ENCODE assay signal across 24 mouse cellular contexts in genomic region chr11:88271870-88272269, GRCm38 (mm10). TPM values are rescaled to one million over a fixed set of nuclear protein-coding genes. Genes with fewer than 3 reads are reported as not detected.
DNase-seq lines count a peak whose midpoint lies in the region; ATAC-seq lines count a peak whose summit lies in the region.
"Had no signal": no experiment of that assay in that cellular context is flagged by ENCODE, and none has a peak within 500 bp of the region (broad histone marks: within the 10 kb centered on the region; RNA-seq: fewer than 3 reads in every experiment).

No protein-coding gene starts in this region.

- H3K9me3 ChIP-seq in hindbrain, embryonic 10.5 days: 0 out of 2 replicates have a peak, but pooled peaks cover 3% of the 10 kb centered on the region
- no peaks in the 10 kb centered on the region for H3K9me3 ChIP-seq in hindbrain, embryonic 13.5 days
- H3K9me3 ChIP-seq: embryonic facial prominence, embryonic 10.5 days; forebrain, embryonic 15.5 days; neural tube, embryonic 15.5 days had no signal

- DNase-seq in hindbrain, embryonic 10.5 days (ENCODE audit: low spot score): no peak
- DNase-seq in 416B (ENCODE audit: low read depth) (peak; percentile 65), NIH3T3 (ENCODE audit: low read depth) (peak; percentile 12)
- DNase-seq in lung, postnatal 36 days: peak; percentile 38
- DNase-seq in urinary bladder, postnatal 25 days (ENCODE audit: low spot score): no peak
- no peak for DNase-seq in gastrocnemius, postnatal 25 days
- DNase-seq in cerebellum, adult 8-10 months: no peak
- DNase-seq: cerebellum, postnatal 36 days; heart, adult 11 months; left cerebral cortex, postnatal 4 days; midbrain, embryonic 14.5 days; right cerebral cortex, postnatal 4 days; thymus, adult 18-20 months had no signal

- ATAC-seq in hindbrain, embryonic 13.5 days (ENCODE audit: low FRiP score): no peak
- ATAC-seq: forebrain, embryonic 15.5 days; intestine, embryonic 16.5 days had no signal

- peak overlapping the region; percentile 85 for H3K27ac ChIP-seq in hindbrain, embryonic 10.5 days
- H3K27ac ChIP-seq in hindbrain, embryonic 13.5 days: no peak overlapping the region
- H3K27ac ChIP-seq: forebrain, embryonic 15.5 days; neural tube, embryonic 15.5 days had no signal

- H3K9ac ChIP-seq in hindbrain, embryonic 13.5 days: no peak overlapping the region
- H3K9ac ChIP-seq: forebrain, embryonic 15.5 days; neural tube, embryonic 15.5 days had no signal

- no peaks in the 10 kb centered on the region; the same call in 1 of the 2 replicates for H3K27me3 ChIP-seq in hindbrain, embryonic 10.5 days (ENCODE audit: insufficient read depth, poor library complexity, severe bottlenecking)
- H3K27me3 ChIP-seq in hindbrain, embryonic 13.5 days: no peaks in the 10 kb centered on the region
- H3K27me3 ChIP-seq: forebrain, embryonic 15.5 days; neural tube, embryonic 15.5 days had no signal

- H3K4me2 ChIP-seq in hindbrain, embryonic 13.5 days: no peak overlapping the region
- H3K4me2 ChIP-seq: forebrain, embryonic 15.5 days; liver, embryonic 11.5 days; neural tube, embryonic 15.5 days had no signal

- 67% methylated on average over 3 of the region's 3 CpGs for WGBS in hindbrain, embryonic 10.5 days
- WGBS in hindbrain, embryonic 13.5 days: 69% methylated on average over 3 of the region's 3 CpGs

- H3K36me3 ChIP-seq in hindbrain, embryonic 10.5 days: no peaks in the 10 kb centered on the region
- no peaks in the 10 kb centered on the region for H3K36me3 ChIP-seq in hindbrain, embryonic 13.5 days
- H3K36me3 ChIP-seq: embryonic facial prominence, embryonic 10.5 days; forebrain, embryonic 15.5 days; neural tube, embryonic 15.5 days had no signal

- H3K4me3 ChIP-seq in hindbrain, embryonic 10.5 days: no peak overlapping the region
- H3K4me3 ChIP-seq in hindbrain, embryonic 13.5 days: no peak overlapping the region
- H3K4me3 ChIP-seq: embryonic facial prominence, embryonic 10.5 days; erythroblast, embryonic 14.5 days; forebrain, embryonic 15.5 days; myocyte; neural tube, embryonic 15.5 days had no signal

- peaks cover 66% of the 10 kb centered on the region for H3K4me1 ChIP-seq in hindbrain, embryonic 10.5 days (replicated peaks)
- peaks cover 63% of the 10 kb centered on the region for H3K4me1 ChIP-seq in hindbrain, embryonic 13.5 days (replicated peaks)

RNA-seq across cellular contexts. Expression of gene Ccdc182, which starts 22.0 kb away (rescaled TPM):
- 7.9 and 11.8 TPM in 2 replicates for polyA plus RNA-seq in hindbrain, embryonic 10.5 days (2016; fragmentation: Nextera tagmentation; extraction: Ambion mirVana)
- 1.3 and 1.7 TPM in 2 replicates for polyA plus RNA-seq in hindbrain, embryonic 13.5 days (2015; fragmentation: Nextera tagmentation; extraction: Ambion mirVana)
- not detected for total RNA-seq in gastrocnemius, postnatal 25 days (2021)
- total RNA-seq: left cerebral cortex, postnatal 4 days had no signal
- polyA plus RNA-seq: C2C12; erythroblast, embryonic 14.5 days; heart, embryonic 14.5 days; intestine, embryonic 16.5 days; liver, embryonic 11.5 days; lung, embryonic 16.5 days; myocyte had no signal

Comparison
In these comparisons a context has a peak if more than half of its experiments do, and no peak if none do; other contexts are left out.
1. DNase-seq: peak in 416B (single experiment), NIH3T3 (single experiment) and lung, postnatal 36 days (single experiment); none in hindbrain, embryonic 10.5 days (single experiment), urinary bladder, postnatal 25 days (single experiment), gastrocnemius, postnatal 25 days (single experiment) and cerebellum, adult 8-10 months (single experiment).